Mouse (Mus musculus): ENCODE data around the gene Ipcef1. TPM values are rescaled to one million over a fixed set of nuclear protein-coding genes. Genes with fewer than 3 reads are reported as not detected.

The Ipcef1 gene
- polyA plus RNA-seq, 1 experiment from 2014 or later = 1.4 TPM

GRCm38 (mm10) chr10:7062993-7063392, 10.7 kb upstream of the Ipcef1 start:
- 89% methylated on average over 7 of the region's 7 CpGs for WGBS
- no peaks in the 10 kb centered on the region for H3K27me3 ChIP-seq
- ATAC-seq (replicated peaks) = no peak

GRCm38 (mm10) chr10:7060326-7060725, 8.0 kb upstream of the Ipcef1 start:
- no peak for ATAC-seq (replicated peaks)
- Histone ChIP-seq H3K4me2 (replicated peaks) (no peak overlapping the region), H3K36me3 (no peaks in the 10 kb centered on the region), H3K4me1 (no peaks in the 10 kb centered on the region), H3K27me3 (no peaks in the 10 kb centered on the region), H3K4me3 (no peak overlapping the region), H3K9ac (replicated peaks) (no peak overlapping the region), H3K27ac (replicated peaks) (no peak overlapping the region), H3K9me3 (no peaks in the 10 kb centered on the region)
- 52% methylated on average over 5 of the region's 5 CpGs for WGBS

More at GRCm38 (mm10) chr10:7062993-7063392, 10.7 kb upstream of the Ipcef1 start:
- no peak overlapping the region for H3K4me3 ChIP-seq
- no peak overlapping the region for H3K27ac ChIP-seq (replicated peaks)
- no peak overlapping the region for H3K4me2 ChIP-seq (replicated peaks)
- H3K9me3 ChIP-seq = no peaks in the 10 kb centered on the region
- no peaks in the 10 kb centered on the region for H3K36me3 ChIP-seq
- H3K4me1 ChIP-seq = no peaks in the 10 kb centered on the region
- no peak overlapping the region for H3K9ac ChIP-seq (replicated peaks)

DNA sequence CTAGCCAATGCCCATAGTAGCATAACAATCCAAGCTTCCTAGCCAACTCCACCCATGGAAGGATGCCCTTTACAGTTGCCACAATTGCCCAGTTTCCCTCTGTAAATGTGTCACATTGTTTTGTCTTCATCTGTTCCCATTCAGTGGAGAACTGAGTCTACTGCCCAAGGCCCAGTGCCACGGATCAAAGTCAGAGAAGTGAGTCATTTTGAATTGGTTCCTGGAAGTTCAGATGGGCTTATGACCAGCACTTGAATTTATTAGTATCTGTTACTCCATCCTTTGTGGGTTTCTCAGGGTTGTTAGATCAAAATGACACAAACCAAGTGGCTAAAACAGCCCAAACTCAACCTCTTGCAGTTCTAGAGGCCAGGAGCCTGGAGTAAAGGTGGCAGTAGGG, 5.3 kb upstream of the Ipcef1 start:
- 79% methylated on average over 1 of the region's 1 CpGs for WGBS
- H3K4me3 ChIP-seq = no peak overlapping the region
- H3K9ac ChIP-seq (replicated peaks) = no peak overlapping the region

DNA sequence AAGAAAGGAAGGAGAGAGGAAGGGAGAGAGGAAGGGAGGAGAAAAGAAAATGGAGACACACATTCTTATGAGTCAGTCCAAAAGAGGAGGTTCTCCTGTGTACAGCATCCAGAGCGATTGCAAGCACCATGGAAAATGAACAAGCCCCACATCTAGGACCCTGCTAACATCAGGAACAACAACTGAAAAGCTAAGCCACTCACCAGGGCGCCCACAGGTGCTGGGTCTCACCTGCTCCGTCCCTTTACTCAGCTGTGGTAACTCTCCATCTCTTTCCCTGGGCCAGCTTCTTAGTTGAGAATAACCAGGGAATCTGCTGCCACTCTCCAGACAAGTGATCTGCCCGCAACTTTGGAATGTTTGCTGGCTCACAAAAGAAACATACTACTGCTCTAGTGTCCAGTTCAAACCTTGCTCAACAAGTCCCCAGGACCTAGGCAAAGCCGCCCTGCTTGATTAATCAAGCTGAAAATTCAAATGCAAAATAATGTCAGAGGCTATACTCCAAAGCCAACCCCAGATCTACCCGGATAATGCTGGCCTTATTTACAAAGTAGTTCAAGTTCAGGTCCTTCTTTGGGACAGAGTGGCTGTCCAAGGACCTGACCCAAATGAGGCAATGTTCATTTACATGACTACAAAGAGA, 2.4 kb upstream of the Ipcef1 start:
- no peak for ATAC-seq (replicated peaks)
- Histone ChIP-seq H3K27ac (replicated peaks) (no peak overlapping the region), H3K4me2 (replicated peaks) (no peak overlapping the region), H3K4me3 (no peak overlapping the region), H3K9ac (replicated peaks) (no peak overlapping the region), H3K27me3 (no peaks in the 10 kb centered on the region), H3K36me3 (no peaks in the 10 kb centered on the region), H3K4me1 (0 out of 2 replicates have a peak, but pooled peaks cover 6% of the 10 kb centered on the region), H3K9me3 (no peaks in the 10 kb centered on the region)
- 71% methylated on average over 6 of the region's 6 CpGs for WGBS

More for the DNA sequence above, 5.3 kb upstream of the Ipcef1 start:
- Histone ChIP-seq H3K4me1 (0 out of 2 replicates have a peak, but pooled peaks cover 2% of the 10 kb centered on the region), H3K9me3 (no peaks in the 10 kb centered on the region), H3K27ac (replicated peaks) (no peak overlapping the region), H3K27me3 (no peaks in the 10 kb centered on the region), H3K36me3 (no peaks in the 10 kb centered on the region), H3K4me2 (replicated peaks) (no peak overlapping the region)
- ATAC-seq (replicated peaks) = no peak

- H3K4me2 ChIP-seq (replicated peaks) = no peak overlapping the region
- no peak for ATAC-seq (replicated peaks)
- no peak overlapping the region for H3K4me3 ChIP-seq
- no peak overlapping the region for H3K9ac ChIP-seq (replicated peaks)
- H3K36me3 ChIP-seq = no peaks in the 10 kb centered on the region
- H3K4me1 ChIP-seq = 0 out of 2 replicates have a peak, but pooled peaks cover 8% of the 10 kb centered on the region
- H3K9me3 ChIP-seq = no peaks in the 10 kb centered on the region
- H3K27me3 ChIP-seq = no peaks in the 10 kb centered on the region
- H3K27ac ChIP-seq (replicated peaks) = no peak overlapping the region
- WGBS = 68% methylated on average over 3 of the region's 3 CpGs
Measured at GRCm38 (mm10) chr10:7049901-7050300, 2.4 kb downstream of the Ipcef1 start.

- no peak overlapping the region for H3K27ac ChIP-seq (replicated peaks)
- H3K9ac ChIP-seq (replicated peaks) = no peak overlapping the region
- WGBS = 80% methylated on average over 2 of the region's 2 CpGs
- no peak overlapping the region for H3K4me2 ChIP-seq (replicated peaks)
- no peaks in the 10 kb centered on the region for H3K36me3 ChIP-seq
- H3K27me3 ChIP-seq = no peaks in the 10 kb centered on the region
- no peaks in the 10 kb centered on the region for H3K9me3 ChIP-seq
- 0 out of 2 replicates have a peak, but pooled peaks cover 8% of the 10 kb centered on the region for H3K4me1 ChIP-seq
- no peak for ATAC-seq (replicated peaks)
- no peak overlapping the region for H3K4me3 ChIP-seq
Measured at GRCm38 (mm10) chr10:7047919-7048291, 4.4 kb downstream of the Ipcef1 start.

- Histone ChIP-seq H3K9me3 (no peaks in the 10 kb centered on the region), H3K9ac (replicated peaks) (no peak overlapping the region), H3K4me1 (0 out of 2 replicates have a peak, but pooled peaks cover 5% of the 10 kb centered on the region), H3K4me3 (no peak overlapping the region), H3K27me3 (no peaks in the 10 kb centered on the region), H3K4me2 (replicated peaks) (no peak overlapping the region), H3K27ac (replicated peaks) (no peak overlapping the region), H3K36me3 (no peaks in the 10 kb centered on the region)
- ATAC-seq (replicated peaks) = no peak
- WGBS = 42% methylated on average over 10 of the region's 10 CpGs
Measured at GRCm38 (mm10) chr10:7047288-7047918, 4.9 kb downstream of the Ipcef1 start.

- Histone ChIP-seq H3K9me3 (no peaks in the 10 kb centered on the region), H3K4me1 (0 out of 2 replicates have a peak, but pooled peaks cover 2% of the 10 kb centered on the region), H3K9ac (replicated peaks) (no peak overlapping the region), H3K36me3 (no peaks in the 10 kb centered on the region), H3K4me2 (replicated peaks) (no peak overlapping the region), H3K27ac (replicated peaks) (no peak overlapping the region), H3K4me3 (no peak overlapping the region), H3K27me3 (no peaks in the 10 kb centered on the region)
- WGBS = 74% methylated on average over 5 of the region's 5 CpGs
- ATAC-seq (replicated peaks) = no peak
Measured at GRCm38 (mm10) chr10:7043896-7044295, 8.4 kb downstream of the Ipcef1 start.

GRCm38 (mm10) chr10:7041032-7041431, 11.2 kb downstream of the Ipcef1 start:
- H3K4me2 ChIP-seq (replicated peaks) = no peak overlapping the region
- no peak for ATAC-seq (replicated peaks)
- no peaks in the 10 kb centered on the region for H3K36me3 ChIP-seq
- no peaks in the 10 kb centered on the region for H3K4me1 ChIP-seq
- H3K4me3 ChIP-seq = no peak overlapping the region
- H3K27me3 ChIP-seq = no peaks in the 10 kb centered on the region
- no peak overlapping the region for H3K27ac ChIP-seq (replicated peaks)
- H3K9me3 ChIP-seq = no peaks in the 10 kb centered on the region
- no peak overlapping the region for H3K9ac ChIP-seq (replicated peaks)

DNA sequence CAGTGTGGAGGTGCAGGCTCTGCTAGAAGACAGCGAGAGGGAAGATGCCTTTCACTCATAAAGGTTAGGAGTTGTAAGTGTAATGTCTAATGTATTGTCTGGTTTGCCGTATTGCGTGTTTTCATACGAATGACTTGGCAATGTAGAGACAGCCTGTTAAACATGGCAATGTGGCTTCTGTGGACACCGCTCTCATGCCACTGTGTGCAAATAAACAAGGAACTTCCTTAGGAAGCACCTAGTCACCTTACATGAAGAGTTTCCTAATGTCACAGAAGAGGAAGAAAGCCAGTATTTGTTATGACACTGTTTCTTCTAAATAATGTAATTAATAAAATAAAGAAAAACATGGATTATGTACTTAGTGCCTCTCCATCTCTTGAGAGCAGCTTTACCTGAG, 15.1 kb downstream of the Ipcef1 start:
- WGBS = 93% methylated on average over 5 of the region's 5 CpGs
- H3K9me3 ChIP-seq = no peaks in the 10 kb centered on the region
- H3K4me3 ChIP-seq = no peak overlapping the region
- no peak for ATAC-seq (replicated peaks)
- H3K4me1 ChIP-seq = no peaks in the 10 kb centered on the region
- no peaks in the 10 kb centered on the region for H3K27me3 ChIP-seq
- no peak overlapping the region for H3K27ac ChIP-seq (replicated peaks)
- H3K4me2 ChIP-seq (replicated peaks) = no peak overlapping the region
- no peak overlapping the region for H3K9ac ChIP-seq (replicated peaks)
- no peaks in the 10 kb centered on the region for H3K36me3 ChIP-seq

DNA sequence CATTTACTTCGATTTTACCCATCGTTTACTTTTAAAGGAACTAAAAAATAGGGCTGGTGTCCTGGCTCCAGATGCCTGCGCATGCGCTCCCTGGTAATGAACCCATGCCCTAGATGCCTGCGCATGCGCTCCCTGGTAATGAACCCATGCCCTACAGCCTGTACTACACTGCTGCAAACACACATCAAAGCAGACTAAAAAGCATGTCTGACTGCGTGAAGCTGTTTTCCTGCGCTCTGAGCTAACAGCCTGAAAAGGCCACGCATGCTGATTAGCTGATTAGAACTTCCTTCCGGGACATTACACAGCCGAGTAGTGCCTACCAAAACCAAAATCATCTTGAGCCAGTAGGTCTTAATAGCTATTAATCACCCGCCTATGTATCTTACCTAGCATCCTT, 16.7 kb downstream of the Ipcef1 start:
- peak; percentile 55 for ATAC-seq (replicated peaks)
- WGBS = 67% methylated on average over 12 of the region's 12 CpGs

GRCm38 (mm10) chr10:7033459-7033858, 18.8 kb downstream of the Ipcef1 start:
- H3K36me3 ChIP-seq = no peaks in the 10 kb centered on the region
- H3K9me3 ChIP-seq = no peaks in the 10 kb centered on the region
- WGBS = 95% methylated on average over 2 of the region's 2 CpGs
- ATAC-seq (replicated peaks) = no peak
- H3K27ac ChIP-seq (replicated peaks) = no peak overlapping the region
- H3K4me1 ChIP-seq = no peaks in the 10 kb centered on the region
- no peak overlapping the region for H3K4me3 ChIP-seq
- no peaks in the 10 kb centered on the region for H3K27me3 ChIP-seq
- H3K9ac ChIP-seq (replicated peaks) = no peak overlapping the region
- no peak overlapping the region for H3K4me2 ChIP-seq (replicated peaks)

More for the DNA sequence above, 16.7 kb downstream of the Ipcef1 start:
- Histone ChIP-seq H3K4me2 (replicated peaks) (no peak overlapping the region), H3K9ac (replicated peaks) (no peak overlapping the region), H3K4me3 (no peak overlapping the region), H3K4me1 (no peaks in the 10 kb centered on the region), H3K27ac (replicated peaks) (no peak overlapping the region), H3K36me3 (no peaks in the 10 kb centered on the region), H3K9me3 (no peaks in the 10 kb centered on the region), H3K27me3 (no peaks in the 10 kb centered on the region)

- H3K4me3 ChIP-seq = no peak overlapping the region
- ATAC-seq (replicated peaks) = no peak
Measured at GRCm38 (mm10) chr10:7025028-7025427, 27.2 kb downstream of the Ipcef1 start.

More at GRCm38 (mm10) chr10:7025028-7025427, 27.2 kb downstream of the Ipcef1 start:
- Histone ChIP-seq H3K9me3 (no peaks in the 10 kb centered on the region), H3K36me3 (no peaks in the 10 kb centered on the region), H3K27ac (replicated peaks) (no peak overlapping the region), H3K9ac (replicated peaks) (no peak overlapping the region), H3K4me2 (replicated peaks) (no peak overlapping the region), H3K4me1 (no peaks in the 10 kb centered on the region), H3K27me3 (no peaks in the 10 kb centered on the region)
- WGBS = 81% methylated on average over 1 of the region's 1 CpGs

Measured in forebrain, embryonic 15.5 days (tissue).